Mouse (Mus musculus) brain, embryonic 14.5 days (tissue): ENCODE data around the gene Gm28510. TPM values are rescaled to one million over a fixed set of nuclear protein-coding genes. Genes with fewer than 3 reads are reported as not detected.
"Not testable (repeated sequence)": the region's sequence is repeated elsewhere in the genome, so short reads cannot be mapped to it uniquely, and the experiment has no call there.

Experiments
- DNase-seq: peaks from one replicate; pipeline ENCODE4 v3.0.0-alpha.2; 2011; ENCODE audit warnings: low read depth
- polyA plus RNA-seq: library from polyadenylated mRNA; depleted of rRNA; stranded (reverse); fragments of >200 nt; gene quantifications from 2 replicates; pipeline ENCODE4 v1.2.3, GENCODE M21; 2012; rRNA removed

Gene Gm28510
- polyA plus RNA-seq = not detected in 2 replicates

GRCm38 (mm10) chrY:10412437-10412836, at the start of gene Gm28510:
Gene Gm28510 (plus strand): TSS chrY:10412737.
- DNase-seq = not testable (repeated sequence)

Other genes starting within 250 kb of the Gm28510 start
- gene Gm20834, start 88.1 kb upstream of the Gm28510 start, polyA plus RNA-seq = not detected in 2 replicates
- not detected in 2 replicates for gene Gm20737, start 123.3 kb downstream of the Gm28510 start, polyA plus RNA-seq
- gene Gm21775, start 140.7 kb downstream of the Gm28510 start, polyA plus RNA-seq = not detected in 2 replicates
- not detected in 2 replicates for gene Gm21900, start 203.6 kb downstream of the Gm28510 start, polyA plus RNA-seq